Comparison of ENCODE assay signal across 14 mouse cellular contexts in genomic region chrX:106839591-106839990, GRCm38 (mm10). TPM values are rescaled to one million over a fixed set of nuclear protein-coding genes. Genes with fewer than 3 reads are reported as not detected.
DNase-seq lines count a peak whose midpoint lies in the region; ATAC-seq and TF ChIP-seq lines count a peak whose summit lies in the region.
"Had no signal": no experiment of that assay in that cellular context is flagged by ENCODE, and none has a peak within 500 bp of the region (broad histone marks: within the 10 kb centered on the region; RNA-seq: fewer than 3 reads in every experiment).

No protein-coding gene starts in this region.

- 44% methylated on average over 5 of the region's 5 CpGs for WGBS in embryonic facial prominence, embryonic 14.5 days
- WGBS in heart, postnatal 0 days, result 35% methylated on average over 5 of the region's 5 CpGs

- peak overlapping the region; percentile 30 for H3K4me3 ChIP-seq in embryonic facial prominence, embryonic 14.5 days (ENCODE audit: low read depth, low read length)
- H3K4me3 ChIP-seq in heart, postnatal 0 days (ENCODE audit: low read depth, low read length), result peak overlapping the region; percentile 18; the same call in 1 of the 2 replicates

- no peak for TF ChIP-seq CTCF in heart, postnatal 0 days (IDR thresholded peaks at IDR 0.05; ENCODE audit: low read depth)

- H3K4me2 ChIP-seq in embryonic facial prominence, embryonic 14.5 days (ENCODE audit: low read depth, low read length), result peak overlapping the region; percentile 44
- peak overlapping the region; percentile 40 for H3K4me2 ChIP-seq in heart, postnatal 0 days (ENCODE audit: low read depth, low read length)
- H3K4me2 ChIP-seq: midbrain, embryonic 11.5 days had no signal

- ATAC-seq in embryonic facial prominence, embryonic 14.5 days (ENCODE audit: low read depth), result no peak
- peak; percentile 60; the same call in 1 of the 2 replicates for ATAC-seq in heart, postnatal 0 days (ENCODE audit: insufficient read depth, low read depth)

- no peaks in the 10 kb centered on the region; the same call in 1 of the 2 replicates for H3K4me1 ChIP-seq in embryonic facial prominence, embryonic 14.5 days (ENCODE audit: control insufficient read depth, insufficient read depth, low read length)
- H3K4me1 ChIP-seq in heart, postnatal 0 days (ENCODE audit: control insufficient read depth, insufficient read depth), result no peaks in the 10 kb centered on the region

- H3K9me3 ChIP-seq in embryonic facial prominence, embryonic 14.5 days (ENCODE audit: control insufficient read depth, low read length), result peaks cover 16% of the 10 kb centered on the region
- H3K9me3 ChIP-seq in heart, postnatal 0 days (replicated peaks; ENCODE audit: control insufficient read depth, low read length), result no peaks in the 10 kb centered on the region
- H3K9me3 ChIP-seq: G1E had no signal

- TF ChIP-seq EP300 in heart, postnatal 0 days (IDR thresholded peaks at IDR 0.05; ENCODE audit: low read depth), result no peak

- peak; percentile 60 for DNase-seq in embryonic facial prominence, embryonic 14.5 days (ENCODE audit: low spot score)
- peak; percentile 51 for DNase-seq in forelimb bud, embryonic 11.5 days (ENCODE audit: low read depth, low spot score)
- peak; percentile 5 for DNase-seq in heart, postnatal 0 days (ENCODE audit: low spot score)
- DNase-seq in lung, postnatal 10 days, result peak; percentile 3
- DNase-seq in adipocyte (ENCODE audit: low spot score), result no peak
- no peak for DNase-seq in adrenal gland, postnatal 4 days (ENCODE audit: low spot score in 2 of 2)
- no peak for DNase-seq in B cell, adult 2 months
- DNase-seq: cerebellum, adult 11 months; kidney, postnatal 36 days; liver; thymus, postnatal 25 days had no signal

- H3K9ac ChIP-seq in embryonic facial prominence, embryonic 14.5 days (ENCODE audit: low read depth, low read length), result peak overlapping the region; percentile 58
- no peak overlapping the region for H3K9ac ChIP-seq in heart, postnatal 0 days (replicated peaks; ENCODE audit: low read depth, low read length)

- H3K36me3 ChIP-seq in embryonic facial prominence, embryonic 14.5 days (ENCODE audit: control insufficient read depth, insufficient read depth, low read length), result peaks cover 15% of the 10 kb centered on the region
- no peaks in the 10 kb centered on the region for H3K36me3 ChIP-seq in heart, postnatal 0 days (replicated peaks; ENCODE audit: control insufficient read depth, insufficient read depth, low read length)
- H3K36me3 ChIP-seq: G1E had no signal

- H3K27ac ChIP-seq in embryonic facial prominence, embryonic 14.5 days (replicated peaks; ENCODE audit: low read depth, low read length), result peak overlapping the region; percentile 82
- H3K27ac ChIP-seq in heart, postnatal 0 days (ENCODE audit: low read depth), result peak overlapping the region; percentile 48; the same call in 1 of the 2 replicates

- no peaks in the 10 kb centered on the region for H3K27me3 ChIP-seq in embryonic facial prominence, embryonic 14.5 days (replicated peaks; ENCODE audit: control insufficient read depth, insufficient read depth, low read length)
- H3K27me3 ChIP-seq in heart, postnatal 0 days (ENCODE audit: control insufficient read depth, insufficient read depth, low read length), result no peaks in the 10 kb centered on the region

RNA-seq across cellular contexts. Expression of gene Rtl3, which starts 0.9 kb away (rescaled TPM):
- 114 and 129 TPM in 2 replicates for polyA plus RNA-seq in embryonic facial prominence, embryonic 14.5 days (2014; fragmentation: Nextera tagmentation; extraction: Ambion mirVana)
- total RNA-seq in heart, postnatal 0 days (2014; rRNA removed; ENCODE audit: low replicate concordance), result 11.6 and 17.4 TPM in 2 replicates
- polyA plus RNA-seq in heart, postnatal 0 days (2015; fragmentation: Nextera tagmentation; extraction: Ambion mirVana), result 6.7 and 7.3 TPM in 2 replicates
- total RNA-seq in adrenal gland, postnatal 4 days (2021), result 1 to 10 TPM; 4.6 to 5.8 TPM
- total RNA-seq: hematopoietic stem cell, adult 5-6 weeks had no signal
- polyA plus RNA-seq: G1E had no signal

Comparison
In these comparisons a context has a peak if more than half of its experiments do, and no peak if none do; other contexts are left out.
1. DNase-seq: peak in embryonic facial prominence, embryonic 14.5 days (single experiment), forelimb bud, embryonic 11.5 days (single experiment), heart, postnatal 0 days (single experiment) and lung, postnatal 10 days (single experiment); none in adipocyte (single experiment), adrenal gland, postnatal 4 days (0 of 2) and B cell, adult 2 months (0 of 2).